Comparison of ENCODE assay signal across 10 mouse cellular contexts in the genomic region with DNA sequence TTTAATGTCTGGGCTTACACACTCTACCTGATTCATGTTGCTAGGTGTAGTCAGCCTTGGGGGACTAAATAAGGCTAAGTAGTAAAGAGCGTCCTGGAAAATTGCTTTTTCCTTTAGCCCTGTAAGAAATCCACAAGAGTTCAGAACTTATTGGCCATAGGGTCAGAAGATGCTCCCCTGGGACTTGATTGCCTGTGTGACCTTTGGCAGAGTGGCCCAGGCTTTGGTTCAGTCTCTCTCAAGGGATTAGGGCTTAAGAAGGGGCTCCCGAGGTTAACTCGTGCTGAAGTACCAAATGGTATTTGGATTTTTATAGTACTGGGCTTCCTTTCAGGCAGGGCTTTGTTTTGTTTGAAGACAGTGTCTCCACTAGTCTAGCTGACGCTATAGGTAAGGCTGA. TPM values are rescaled to one million over a fixed set of nuclear protein-coding genes. Genes with fewer than 3 reads are reported as not detected.
DNase-seq lines count a peak whose midpoint lies in the region; ATAC-seq and TF ChIP-seq lines count a peak whose summit lies in the region.
"Had no signal": no experiment of that assay in that cellular context is flagged by ENCODE, and none has a peak within 500 bp of the region (broad histone marks: within the 10 kb centered on the region; RNA-seq: fewer than 3 reads in every experiment).

No protein-coding gene starts in this region.

- H3K79me2 ChIP-seq in heart, adult 2 months (replicated peaks; ENCODE audit: control insufficient read depth, insufficient read depth, low read length), result peaks cover 2% of the 10 kb centered on the region; the same call in 1 of the 2 replicates

- TF ChIP-seq CTCF in heart, adult 2 months (IDR thresholded peaks at IDR 0.05), result no peak
- TF ChIP-seq CTCF in lung, embryonic 14.5 days (IDR thresholded peaks at IDR 0.05; ENCODE audit: low read depth), result no peak
- TF ChIP-seq CTCF in intestine, postnatal 0 days (IDR thresholded peaks at IDR 0.05; ENCODE audit: low read depth), result no peak

- H3K4me1 ChIP-seq in heart, adult 2 months (ENCODE audit: control insufficient read depth, insufficient read depth, low read length), result peaks cover 2% of the 10 kb centered on the region
- peaks cover 11% of the 10 kb centered on the region; the same call in 1 of the 2 replicates for H3K4me1 ChIP-seq in lung, embryonic 14.5 days (ENCODE audit: insufficient read depth)
- peaks cover 7% of the 10 kb centered on the region; the same call in 1 of the 2 replicates for H3K4me1 ChIP-seq in intestine, postnatal 0 days (replicated peaks; ENCODE audit: control insufficient read depth, insufficient read depth, low read length)
- H3K4me1 ChIP-seq in stomach, embryonic 16.5 days (ENCODE audit: control insufficient read depth, insufficient read depth, low read length), result peaks cover 11% of the 10 kb centered on the region

- no peak for ATAC-seq in lung, embryonic 14.5 days (ENCODE audit: insufficient read depth)
- ATAC-seq in intestine, postnatal 0 days, result no peak
- no peak for ATAC-seq in stomach, embryonic 16.5 days (ENCODE audit: insufficient read depth, low FRiP score)

- H3K4me3 ChIP-seq in heart, adult 2 months, result peak overlapping the region; percentile 99
- H3K4me3 ChIP-seq in lung, embryonic 14.5 days (ENCODE audit: low read depth, low read length), result no peak overlapping the region; the same call in 1 of the 2 replicates
- H3K4me3 ChIP-seq in intestine, postnatal 0 days (ENCODE audit: low read depth, low read length), result 0 out of 2 replicates have a peak overlapping the region, but pooled peaks have one; percentile 92
- no peak overlapping the region for H3K4me3 ChIP-seq in stomach, embryonic 16.5 days (replicated peaks; ENCODE audit: low read length)

- peak overlapping the region; percentile 59; the same call in 1 of the 2 replicates for H3K9ac ChIP-seq in heart, adult 2 months (ENCODE audit: low read depth, low read length)
- H3K9ac ChIP-seq in lung, embryonic 14.5 days, result no peak overlapping the region
- no peak overlapping the region for H3K9ac ChIP-seq in intestine, postnatal 0 days (ENCODE audit: low read depth, low read length)
- no peak overlapping the region; the same call in 1 of the 2 replicates for H3K9ac ChIP-seq in stomach, embryonic 16.5 days (ENCODE audit: low read length)

- H3K9me3 ChIP-seq in lung, embryonic 14.5 days (ENCODE audit: low read depth, low read length), result no peaks in the 10 kb centered on the region
- no peaks in the 10 kb centered on the region for H3K9me3 ChIP-seq in intestine, postnatal 0 days (ENCODE audit: control insufficient read depth)
- H3K9me3 ChIP-seq in stomach, embryonic 16.5 days (replicated peaks; ENCODE audit: control insufficient read depth, low read length), result no peaks in the 10 kb centered on the region

- no peak for TF ChIP-seq EP300 in heart, adult 2 months (IDR thresholded peaks at IDR 0.05; ENCODE audit: insufficient read depth, low read depth, low read length)

- TF ChIP-seq POLR2A in heart, adult 2 months (IDR thresholded peaks at IDR 0.05; ENCODE audit: insufficient read depth, low read depth, low read length), result no peak

- intact Hi-C loops in heart, adult 2 months (cut with DNase I), result loop anchor here (2.0 kb wide), 1 partner anchor 27 kb away; the partner anchor contains the start of gene Cib2

- no peaks in the 10 kb centered on the region for H3K27me3 ChIP-seq in heart, adult 2 months (ENCODE audit: control insufficient read depth, insufficient read depth, low read length)
- H3K27me3 ChIP-seq in lung, embryonic 14.5 days (ENCODE audit: insufficient read depth, low read length), result no peaks in the 10 kb centered on the region
- H3K27me3 ChIP-seq in intestine, postnatal 0 days (replicated peaks; ENCODE audit: control insufficient read depth, insufficient read depth, low read length), result no peaks in the 10 kb centered on the region
- H3K27me3 ChIP-seq in stomach, embryonic 16.5 days (ENCODE audit: control insufficient read depth, insufficient read depth, low read length), result no peaks in the 10 kb centered on the region

- H3K27ac ChIP-seq in heart, adult 2 months, result peak overlapping the region; percentile 91
- H3K27ac ChIP-seq in lung, embryonic 14.5 days (ENCODE audit: low read depth), result no peak overlapping the region
- no peak overlapping the region for H3K27ac ChIP-seq in intestine, postnatal 0 days (ENCODE audit: low read depth, low read length)
- H3K27ac ChIP-seq in stomach, embryonic 16.5 days (ENCODE audit: low read length), result no peak overlapping the region

- H3K36me3 ChIP-seq in heart, adult 2 months (ENCODE audit: control insufficient read depth, insufficient read depth, low read length), result peaks cover 17% of the 10 kb centered on the region
- H3K36me3 ChIP-seq in lung, embryonic 14.5 days (ENCODE audit: insufficient read depth), result peaks cover 21% of the 10 kb centered on the region
- H3K36me3 ChIP-seq in intestine, postnatal 0 days (ENCODE audit: control insufficient read depth, insufficient read depth), result peaks cover 23% of the 10 kb centered on the region; the same call in 1 of the 2 replicates
- 0 out of 2 replicates have a peak, but pooled peaks cover 4% of the 10 kb centered on the region for H3K36me3 ChIP-seq in stomach, embryonic 16.5 days (ENCODE audit: control insufficient read depth, insufficient read depth, low read length)

- H3K4me2 ChIP-seq in lung, embryonic 14.5 days, result peak overlapping the region; percentile 91
- H3K4me2 ChIP-seq in intestine, postnatal 0 days (replicated peaks; ENCODE audit: low read depth), result peak overlapping the region; percentile 97
- H3K4me2 ChIP-seq in stomach, embryonic 16.5 days (ENCODE audit: low read depth, low read length), result peak overlapping the region; percentile 86; the same call in 1 of the 2 replicates

- DNase-seq in heart, adult 2 months, result no peak
- DNase-seq in heart, adult 9 months (ENCODE audit: low spot score in 2 of 2), result no peak
- no peak for DNase-seq in lung, embryonic 14.5 days
- DNase-seq in lung, postnatal 25 days (ENCODE audit: low spot score), result no peak
- no peak for DNase-seq in ovary, postnatal 14 days (ENCODE audit: low spot score)
- no peak for DNase-seq in spleen, adult 18-20 months
- DNase-seq: thymus, postnatal 4 days had no signal

- 41% methylated on average over 4 of the region's 4 CpGs for WGBS in heart, adult 2 months
- WGBS in lung, embryonic 14.5 days, result 72% methylated on average over 4 of the region's 4 CpGs
- 35% methylated on average over 4 of the region's 4 CpGs for WGBS in intestine, postnatal 0 days
- 62% methylated on average over 4 of the region's 4 CpGs for WGBS in stomach, embryonic 16.5 days

RNA-seq across cellular contexts. Expression of gene Idh3a, which starts 1.7 kb away (rescaled TPM):
- 100 to 1,000 TPM; 507 to 582 TPM for total RNA-seq in heart, adult 2 months (2021)
- 367 and 618 TPM in 2 replicates for polyA plus RNA-seq in heart, adult 2 months (2012; rRNA removed)
- 106 and 112 TPM in 2 replicates for polyA plus RNA-seq in lung, embryonic 14.5 days (2014; fragmentation: Nextera tagmentation; extraction: Ambion mirVana)
- polyA plus RNA-seq in intestine, postnatal 0 days (2015; fragmentation: Nextera tagmentation; extraction: Ambion mirVana), result 131 and 137 TPM in 2 replicates
- 112 and 146 TPM in 2 replicates for polyA plus RNA-seq in stomach, embryonic 16.5 days (2015; fragmentation: Nextera tagmentation; extraction: Ambion mirVana)

RNA-seq across cellular contexts. Expression of gene Cib2, which starts 27.8 kb away (rescaled TPM):
- 1 to 10 TPM; 2.1 TPM for total RNA-seq in heart, adult 2 months (2021)
- 4.1 and 5.9 TPM in 2 replicates for polyA plus RNA-seq in heart, adult 2 months (2012; rRNA removed)
- 14.1 and 15.3 TPM in 2 replicates for polyA plus RNA-seq in lung, embryonic 14.5 days (2014; fragmentation: Nextera tagmentation; extraction: Ambion mirVana)
- 3.7 and 4.4 TPM in 2 replicates for polyA plus RNA-seq in intestine, postnatal 0 days (2015; fragmentation: Nextera tagmentation; extraction: Ambion mirVana)
- polyA plus RNA-seq in stomach, embryonic 16.5 days (2015; fragmentation: Nextera tagmentation; extraction: Ambion mirVana), result 7.5 and 8.5 TPM in 2 replicates

RNA-seq across cellular contexts. Expression of gene Sh2d7, which starts 49.1 kb away (rescaled TPM):
- total RNA-seq in heart, adult 2 months (2021), result not detected
- polyA plus RNA-seq in heart, adult 2 months (2012; rRNA removed), result 0.08 TPM in 1 of 2 replicates, not detected in the other
- not detected in 2 replicates for polyA plus RNA-seq in lung, embryonic 14.5 days (2014; fragmentation: Nextera tagmentation; extraction: Ambion mirVana)
- not detected in 2 replicates for polyA plus RNA-seq in intestine, postnatal 0 days (2015; fragmentation: Nextera tagmentation; extraction: Ambion mirVana)
- polyA plus RNA-seq in stomach, embryonic 16.5 days (2015; fragmentation: Nextera tagmentation; extraction: Ambion mirVana), result not detected in 2 replicates
- polyA plus RNA-seq: lung, embryonic 16.5 days had no signal

Comparison
In these comparisons a context has a peak if more than half of its experiments do, and no peak if none do; other contexts are left out.
1. H3K4me3 ChIP-seq: peak in heart, adult 2 months (single experiment) and intestine, postnatal 0 days (single experiment); none in lung, embryonic 14.5 days (single experiment) and stomach, embryonic 16.5 days (single experiment).
2. Peak in every context shown above with its lines, with median percentiles within 50 percentile points of each other: H3K4me2 ChIP-seq.